Mouse (Mus musculus) right cerebral cortex, adult 2 months (tissue): ENCODE data around the gene Olfr975.
"Not testable (repeated sequence)": the region's sequence is repeated elsewhere in the genome, so short reads cannot be mapped to it uniquely, and the experiment has no call there.

Experiments used
- DNase-seq, 2 experiments: peaks; one replicate each; pipeline ENCODE4 v3.0.0; 2021 to 2022; ENCODE audit warnings: low spot score in 2 of 2

Gene Olfr975

GRCm38 (mm10) chr9:39951946-39952345 is at the start of gene Olfr975:
Gene Olfr975, minus strand, starts transcription at chr9:39952046.
- DNase-seq, result no peak

- no peak for DNase-seq
Observed at GRCm38 (mm10) chr9:39991813-39992212, 40.0 kb upstream of the Olfr975 start, which contains the start of gene Olfr978. Gene Olfr978, plus strand, starts transcription at chr9:39992113.

- DNase-seq, result not testable (repeated sequence)
Observed at GRCm38 (mm10) chr9:39976581-39977145, 24.8 kb upstream of the Olfr975 start.

- not testable (repeated sequence) for DNase-seq
Observed at GRCm38 (mm10) chr9:39961033-39961432, 9.2 kb upstream of the Olfr975 start, which contains the start of gene Olfr976. Gene Olfr976, minus strand, starts transcription at chr9:39961133.

- DNase-seq, result no peak
Observed at GRCm38 (mm10) chr9:39937201-39937600, 14.6 kb downstream of the Olfr975 start, which contains the start of gene Olfr974. Gene Olfr974, plus strand, starts transcription at chr9:39937501.

GRCm38 (mm10) chr9:39928837-39929236 is 23.0 kb downstream of the Olfr975 start:
- not testable (repeated sequence) for DNase-seq

GRCm38 (mm10) chr9:39927975-39928836 is 23.6 kb downstream of the Olfr975 start:
- DNase-seq, result not testable (repeated sequence)

- DNase-seq, result no peak
Observed at GRCm38 (mm10) chr9:39909939-39910338, 41.9 kb downstream of the Olfr975 start.

GRCm38 (mm10) chr9:39907036-39907435 is 44.8 kb downstream of the Olfr975 start, which contains the start of gene Olfr229:
Gene Olfr229, plus strand, starts transcription at chr9:39907336.
- no peak for DNase-seq

GRCm38 (mm10) chr9:39905106-39905505 is 46.7 kb downstream of the Olfr975 start:
- DNase-seq, result no peak
